Mouse (Mus musculus) adrenal gland, postnatal 25 days (tissue): ENCODE measurements around the gene Astn2. TPM values are rescaled to one million over a fixed set of nuclear protein-coding genes. Genes with fewer than 3 reads are reported as not detected.
"Not testable (repeated sequence)": the region's sequence is repeated elsewhere in the genome, so short reads cannot be mapped to it uniquely, and the experiment has no call there.

ENCODE experiments used
- DNase-seq: peaks from one replicate; pipeline ENCODE4 v3.0.0; 2021; ENCODE audit warnings: mixed read lengths
- total RNA-seq: library from RNA; stranded (reverse); gene quantifications from 2 replicates; pipeline ENCODE4 v1.2.3, GENCODE M21; 2021

Astn2 gene
- total RNA-seq, 1 experiment from 2014 or later: 1.1 TPM

GRCm38 (mm10) chr4:65744788-65745187 lies 659.6 kb downstream of the Astn2 start:
- no peak for DNase-seq

GRCm38 (mm10) chr4:65744088-65744610 lies 660.3 kb downstream of the Astn2 start:
- no peak for DNase-seq

- peak; percentile 4 for DNase-seq
These were observed 661.2 kb downstream of the Astn2 start for GRCm38 (mm10) chr4:65743160-65743691.

- no peak for DNase-seq
These were observed 680.0 kb downstream of the Astn2 start for GRCm38 (mm10) chr4:65724414-65724813.

GRCm38 (mm10) chr4:65719610-65720009 lies 684.8 kb downstream of the Astn2 start:
- no peak for DNase-seq

GRCm38 (mm10) chr4:65717899-65718298 lies 686.5 kb downstream of the Astn2 start:
- DNase-seq: no peak

GRCm38 (mm10) chr4:65716086-65716485 lies 688.3 kb downstream of the Astn2 start:
- DNase-seq: no peak

GRCm38 (mm10) chr4:65711678-65712077 lies 692.7 kb downstream of the Astn2 start:
- DNase-seq: no peak

- DNase-seq: no peak
These were observed 693.8 kb downstream of the Astn2 start for GRCm38 (mm10) chr4:65710623-65711022.

GRCm38 (mm10) chr4:65701848-65702247 lies 702.6 kb downstream of the Astn2 start:
- DNase-seq: no peak

- no peak for DNase-seq
These were observed 704.6 kb downstream of the Astn2 start for GRCm38 (mm10) chr4:65699743-65700361.

GRCm38 (mm10) chr4:65695241-65695640 lies 709.2 kb downstream of the Astn2 start:
- no peak for DNase-seq

GRCm38 (mm10) chr4:65694011-65694410 lies 710.4 kb downstream of the Astn2 start:
- no peak for DNase-seq

GRCm38 (mm10) chr4:65687006-65687723 lies 717.2 kb downstream of the Astn2 start:
- DNase-seq: no peak

- DNase-seq: no peak
These were observed 718.0 kb downstream of the Astn2 start for GRCm38 (mm10) chr4:65686258-65687005.

GRCm38 (mm10) chr4:65684401-65684800 lies 720.0 kb downstream of the Astn2 start:
- DNase-seq: no peak

- DNase-seq: not testable (repeated sequence)
These were observed 724.6 kb downstream of the Astn2 start for GRCm38 (mm10) chr4:65679786-65680185.

GRCm38 (mm10) chr4:65678929-65679328 lies 725.5 kb downstream of the Astn2 start:
- no peak for DNase-seq

- no peak for DNase-seq
These were observed 725.9 kb downstream of the Astn2 start for GRCm38 (mm10) chr4:65678495-65678894.

GRCm38 (mm10) chr4:65674267-65674978 lies 730.0 kb downstream of the Astn2 start:
- DNase-seq: no peak

- DNase-seq: no peak
These were observed 730.9 kb downstream of the Astn2 start for GRCm38 (mm10) chr4:65673418-65673933.

- no peak for DNase-seq
These were observed 732.1 kb downstream of the Astn2 start for GRCm38 (mm10) chr4:65672294-65672693.
